Mouse (Mus musculus) heart, adult 8-10 months (tissue): ENCODE results near the gene Apod. TPM values are rescaled to one million over a fixed set of nuclear protein-coding genes. Genes with fewer than 3 reads are reported as not detected.
A peak's percentile ranks its signal among the peaks of the same experiment; 100 is the strongest.

ENCODE experiments used
- DNase-seq: peaks from one replicate; pipeline ENCODE4 v3.0.0; 2022; ENCODE audit warnings: low spot score
- microRNA-seq: library from miRNA; unstranded; fragments of <30 nt; microRNA quantifications from one replicate; pipeline ENCODE4 v1.2.0, GENCODE M21; 2022
- total RNA-seq, 4 experiments: library from RNA; stranded (reverse); gene quantifications; 2 replicates each; pipeline ENCODE4 v1.2.4; 2022

Apod gene
- total RNA-seq, 4 experiments from 2014 or later = 3.6 to 6.1 (median 4.9) TPM

DNA sequence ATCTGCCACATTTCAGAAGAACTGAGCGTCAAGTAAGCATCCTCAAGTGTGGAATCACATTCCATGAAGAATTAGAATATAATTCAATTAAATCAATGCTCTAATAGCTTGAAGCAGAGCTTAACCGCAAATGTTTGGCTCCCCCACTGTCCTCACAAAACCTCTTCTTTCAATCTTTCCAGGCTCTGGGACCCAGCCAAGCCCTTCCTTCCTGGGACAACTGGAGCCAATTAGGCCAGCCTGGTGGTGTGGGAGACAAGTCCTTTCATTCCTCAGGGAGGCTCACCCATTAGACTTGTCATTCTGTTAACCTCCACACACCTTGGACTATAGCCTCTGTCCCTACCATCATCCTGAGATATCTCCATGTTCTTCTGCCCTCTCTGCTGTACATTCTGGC is 32.6 kb downstream of the Apod start:
- DNase-seq = peak; percentile 71

DNA sequence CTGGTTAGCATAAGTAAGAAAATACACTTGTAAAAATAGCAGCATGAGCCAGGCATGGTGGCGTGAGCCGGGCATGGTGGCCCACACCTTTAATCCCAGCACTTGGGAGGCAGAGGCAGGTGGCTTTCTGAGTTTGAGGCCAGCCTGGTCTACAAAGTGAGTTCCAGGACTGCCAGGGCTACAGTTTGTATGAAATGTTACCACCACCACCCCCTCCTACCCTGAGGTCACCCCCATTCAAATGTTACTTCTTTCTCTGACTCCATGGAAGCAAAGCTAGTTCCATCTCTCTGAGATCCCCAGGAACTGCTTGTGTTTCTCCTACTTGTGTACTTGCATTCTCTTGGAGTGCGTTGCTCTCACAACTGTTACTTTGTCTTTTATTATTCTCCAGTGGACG is 34.4 kb downstream of the Apod start:
- no peak for DNase-seq

DNA sequence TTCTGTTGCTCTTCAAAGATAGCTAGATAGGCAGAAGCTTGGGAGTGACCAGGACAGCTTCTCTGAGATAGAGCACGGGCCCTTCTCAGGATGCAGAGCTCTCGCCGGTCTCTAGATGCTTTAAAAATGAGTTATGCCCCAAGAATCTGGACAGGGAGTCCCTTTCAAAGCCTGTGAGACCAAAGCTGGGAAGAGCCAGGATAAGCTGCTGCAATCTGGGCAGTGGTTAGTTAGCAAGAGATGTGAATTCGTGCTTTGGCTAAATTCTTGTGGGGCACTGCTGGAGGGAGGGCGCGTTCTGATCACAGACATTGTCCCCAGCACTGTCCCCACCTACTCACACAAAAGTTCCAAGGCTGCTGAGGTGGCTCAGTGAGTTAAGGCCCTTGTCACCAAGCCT is 36.0 kb downstream of the Apod start:
- no peak for DNase-seq

DNA sequence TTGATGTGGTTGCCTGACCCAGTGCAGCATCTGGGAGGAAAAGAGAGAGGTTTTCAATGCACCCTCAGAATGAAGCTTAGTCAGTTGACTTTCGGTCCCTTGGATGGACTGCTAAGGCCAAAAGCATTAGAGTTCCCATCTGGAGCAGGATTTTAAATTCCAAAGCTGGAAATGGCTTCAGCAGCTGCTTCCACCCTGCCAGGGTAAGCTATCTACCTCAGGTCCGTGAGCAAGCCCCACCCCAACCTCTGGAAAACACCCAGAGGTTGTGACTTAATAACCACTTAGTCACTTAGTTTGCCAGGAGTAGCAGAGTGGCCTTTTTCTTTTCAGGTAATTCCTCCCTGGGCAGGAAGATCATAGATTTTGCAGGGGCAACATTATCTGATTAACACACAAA is 36.5 kb downstream of the Apod start:
- DNase-seq = peak; percentile 76

DNA sequence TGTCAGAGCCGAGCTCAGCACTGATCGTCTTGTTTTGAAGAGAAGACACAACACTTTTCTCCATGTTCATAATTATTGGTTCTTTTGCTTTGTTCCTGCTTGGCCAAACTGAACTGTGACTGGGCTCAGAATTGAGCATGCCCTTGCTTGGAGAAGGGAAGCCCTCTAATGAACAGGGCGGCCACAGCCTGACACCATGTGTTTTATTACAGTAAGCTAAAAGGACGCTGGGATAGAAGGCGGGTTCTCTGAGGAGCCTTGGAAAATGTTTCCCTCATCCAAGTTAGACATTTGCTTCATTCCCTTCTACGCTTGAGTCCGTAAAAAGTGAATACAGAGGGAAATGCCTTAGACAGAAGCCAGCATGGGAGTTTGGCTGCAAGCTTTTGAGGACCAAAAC is 37.6 kb downstream of the Apod start:
- peak; percentile 65 for DNase-seq

DNA sequence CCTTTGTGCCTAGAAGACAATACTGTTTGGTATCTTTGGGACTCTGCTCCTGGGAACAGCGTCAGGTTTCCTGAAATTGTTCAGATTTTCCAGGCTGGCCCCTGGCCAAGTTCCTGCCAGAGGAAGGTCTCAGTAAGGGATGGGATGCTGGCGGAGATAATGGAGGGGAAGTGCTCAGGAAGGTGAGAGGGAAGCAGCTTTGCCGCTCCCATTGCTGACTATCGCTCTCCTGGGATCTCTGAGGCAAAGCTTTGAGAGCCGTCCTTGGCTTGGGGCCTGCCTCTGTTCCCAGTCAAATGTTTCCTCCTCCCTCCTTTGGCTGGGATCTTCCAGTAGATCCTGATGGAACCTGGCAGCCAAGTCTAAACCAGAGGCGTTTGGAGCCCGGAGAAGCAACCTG is 38.1 kb downstream of the Apod start:
- DNase-seq = peak; percentile 93

DNA sequence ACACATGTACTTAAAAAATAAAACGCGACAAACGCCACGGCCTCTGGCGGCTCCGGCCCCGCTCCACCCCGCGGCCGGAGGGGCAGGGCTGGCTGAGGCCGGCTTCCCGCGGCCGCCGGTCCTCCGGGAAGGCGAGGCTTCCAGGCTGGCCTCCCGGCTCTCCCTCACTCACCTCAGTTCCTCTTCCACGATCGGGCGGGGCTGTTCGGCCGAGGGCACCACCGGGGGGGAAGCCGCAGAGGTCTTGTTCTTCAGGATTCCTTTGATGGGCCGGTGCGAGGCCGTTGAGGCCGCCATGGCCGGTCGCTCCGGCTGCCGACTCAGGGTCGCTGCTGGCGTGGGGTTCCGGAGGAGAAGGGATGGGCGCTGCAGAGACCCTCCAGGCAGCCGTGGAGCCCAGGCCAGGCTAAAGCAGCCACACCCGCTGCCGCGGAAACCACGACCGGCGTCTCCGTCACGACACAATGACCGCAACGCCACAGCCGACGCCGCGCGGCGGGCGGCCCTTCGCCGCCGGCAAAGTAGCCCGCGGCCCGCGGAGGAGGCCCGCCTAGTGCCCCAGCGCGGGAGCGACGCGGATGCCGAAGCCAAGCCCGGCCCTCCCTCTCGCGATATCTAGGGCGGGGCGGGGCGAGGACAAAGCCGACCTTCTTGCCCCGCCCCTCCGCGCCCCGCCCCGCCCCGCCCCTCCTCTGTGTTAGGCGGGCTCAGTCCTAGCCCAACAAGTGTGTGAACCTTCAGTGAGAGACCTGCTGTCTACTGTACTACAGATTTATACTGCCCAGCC is 39.7 kb downstream of the Apod start, which contains the start of gene Ppp1r2:
Gene Ppp1r2 (minus strand): TSS at position 604 of the 787 bp plus-strand sequence.
- DNase-seq = peak; percentile 88

DNA sequence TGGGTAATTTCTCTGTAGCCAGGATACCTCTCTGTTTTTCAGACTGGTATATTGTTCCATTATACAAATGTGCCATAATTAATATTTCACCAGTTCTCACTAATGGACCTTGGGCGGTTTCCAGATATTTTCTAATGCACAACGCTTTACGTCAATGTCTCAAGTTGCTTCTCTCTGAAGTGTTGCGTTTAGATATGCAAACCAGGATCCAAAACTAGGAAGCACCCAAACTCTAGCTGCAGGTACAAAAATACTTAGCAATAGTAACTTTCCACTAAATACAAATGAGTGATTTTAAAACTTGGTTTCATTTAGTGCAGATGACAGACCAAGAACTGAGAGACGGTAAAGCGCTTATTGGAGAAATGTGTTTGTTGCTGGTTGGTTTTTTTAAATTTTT is 40.5 kb downstream of the Apod start:
- DNase-seq = no peak

DNA sequence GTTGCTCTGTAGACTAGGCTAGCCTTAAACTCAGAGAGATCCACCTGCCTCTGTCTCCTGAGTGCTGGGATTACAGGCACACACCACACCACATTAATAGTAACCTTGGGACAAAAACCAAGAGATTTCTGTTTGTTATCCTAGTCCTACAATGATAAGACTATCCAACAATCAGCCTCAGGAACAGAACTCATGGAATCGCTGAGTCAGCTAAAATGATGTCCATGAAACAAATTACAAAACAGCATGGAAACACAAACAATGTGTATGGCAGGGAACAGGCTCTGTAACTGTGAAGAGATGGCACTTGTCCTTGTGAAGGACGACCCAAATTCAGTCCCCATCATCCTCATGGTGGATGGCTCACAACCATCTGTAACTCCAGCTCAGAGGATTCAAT is 47.9 kb downstream of the Apod start:
- DNase-seq = no peak

DNA sequence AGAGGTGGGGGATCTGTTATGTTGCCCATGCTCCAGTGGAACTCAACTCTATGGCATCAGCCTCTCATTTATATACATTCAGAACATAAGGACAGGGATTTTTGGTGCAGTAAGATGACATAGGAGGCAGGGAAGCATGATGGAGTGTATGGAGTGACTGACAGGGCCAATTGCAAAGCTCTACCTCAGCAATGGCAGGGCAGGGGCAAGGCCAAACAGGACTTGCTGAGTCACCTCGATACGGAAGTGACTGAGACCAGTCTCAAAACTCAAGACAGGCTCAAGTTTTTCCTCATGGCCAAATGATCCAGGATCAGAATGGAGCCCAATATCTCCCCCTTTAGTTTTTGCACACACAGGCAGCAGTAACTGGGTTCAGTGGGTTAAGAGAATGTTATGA is 58.5 kb downstream of the Apod start:
- no peak for DNase-seq

DNA sequence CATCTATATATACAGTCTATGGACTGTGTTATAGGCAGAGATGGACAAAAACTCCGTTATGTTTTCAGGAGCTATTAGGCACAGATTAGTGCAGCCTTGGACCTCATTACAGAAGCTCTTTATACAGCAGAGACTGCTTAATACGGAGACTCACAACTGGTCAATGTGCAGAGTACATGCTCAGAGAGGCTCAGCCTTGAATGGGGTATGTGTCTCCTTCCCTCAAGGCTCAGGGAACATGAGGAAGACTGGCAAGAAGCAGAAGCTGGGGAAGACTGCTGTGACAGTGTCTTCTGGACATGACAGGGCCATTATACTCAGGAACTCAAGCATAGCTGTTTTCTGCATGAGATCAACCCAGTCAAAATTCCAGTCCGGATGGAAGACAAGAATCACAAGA is 58.9 kb downstream of the Apod start:
- no peak for DNase-seq

DNA sequence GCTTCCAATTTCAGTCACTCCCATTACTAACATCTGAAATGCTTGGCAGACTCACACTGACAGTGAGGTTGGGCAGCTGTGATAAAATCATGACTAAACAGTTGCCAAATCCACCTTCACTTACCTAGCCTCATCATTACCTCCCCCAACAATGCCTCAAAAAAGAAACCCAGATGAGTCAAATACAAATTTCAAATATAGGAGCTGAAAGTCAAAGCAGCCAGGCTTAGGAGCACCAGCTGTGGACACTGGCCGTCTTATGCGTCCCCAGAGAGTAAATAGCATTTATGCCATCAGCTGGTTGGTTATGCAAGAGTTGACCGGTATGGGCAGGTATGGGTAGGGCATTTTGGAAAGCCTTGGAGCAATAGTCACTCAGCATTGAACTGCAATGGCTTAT is 65.2 kb downstream of the Apod start:
- DNase-seq = no peak

DNA sequence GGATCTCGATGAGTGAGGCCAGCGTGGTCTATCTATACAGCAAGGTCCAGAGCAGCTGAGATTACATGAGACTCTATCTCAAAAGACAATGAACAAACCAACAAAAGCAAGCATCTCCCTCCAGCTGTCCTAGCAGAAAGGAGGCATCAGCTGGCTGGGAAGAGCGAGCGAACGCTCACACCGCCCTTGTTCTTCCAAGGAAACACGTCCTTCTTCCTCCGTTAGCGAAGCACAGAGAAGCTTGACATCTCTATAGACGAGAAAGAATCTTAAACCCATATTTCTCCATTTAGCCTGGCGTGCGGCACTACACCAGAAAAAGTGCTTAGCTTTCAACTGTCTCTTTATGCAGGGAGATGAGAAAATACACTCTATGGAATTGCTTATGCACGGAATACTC is 65.9 kb downstream of the Apod start:
- no peak for DNase-seq

DNA sequence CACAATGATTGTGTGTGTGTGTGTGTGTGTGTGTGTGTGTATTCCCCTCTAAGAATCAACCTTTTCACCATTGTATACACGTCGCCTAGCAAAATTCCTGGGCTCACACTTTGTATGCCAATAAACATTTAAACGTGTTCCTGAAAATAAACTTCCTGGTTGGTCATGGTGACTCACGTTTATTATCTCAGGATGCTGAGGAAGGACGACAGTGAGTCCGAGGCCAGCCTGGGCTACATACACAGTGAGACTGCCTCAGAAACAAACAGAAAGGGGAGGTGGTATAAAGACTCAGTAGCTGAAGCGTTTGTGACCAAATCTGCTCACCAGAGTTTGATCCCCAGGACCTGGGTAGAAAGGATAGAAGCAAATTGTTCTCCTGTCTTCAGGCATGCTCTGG is 67.2 kb downstream of the Apod start:
- DNase-seq = no peak

Small RNA genes within 50 kb of the gene (microRNA-seq; reads per million reads assigned to microRNA genes)
- not detected for gene Gm27415

Other genes starting within 250 kb of the Apod start
- 10 to 100 TPM; 10.3 to 12.9 (median 12.5) TPM for gene Xxylt1, start 233.4 kb downstream of the Apod start, total RNA-seq
- gene Acap2, start 113.6 kb downstream of the Apod start, total RNA-seq = 10 to 100 TPM; 16.8 to 18.6 (median 17.4) TPM
- gene Ppp1r2, start 39.5 kb downstream of the Apod start, total RNA-seq = 10 to 100 TPM; 74.1 to 92.4 (median 77.5) TPM
- gene Bdh1, start 107.5 kb upstream of the Apod start, total RNA-seq = 100 to 1,000 TPM; 234 to 417 (median 264) TPM